Mouse (Mus musculus): ENCODE results near the gene Hspd1.
A peak's percentile ranks its signal among the peaks of the same experiment; 100 is the strongest.
"Not testable (repeated sequence)": the region's sequence is repeated elsewhere in the genome, so short reads cannot be mapped to it uniquely, and the experiment has no call there.

The Hspd1 gene

GRCm38 (mm10) chr1:55087932-55088610 lies at the start of gene Hspd1, which contains the start of gene Hspe1:
Gene Hspd1 (minus strand): TSS chr1:55088243.
Gene Hspe1 (plus strand): TSS chr1:55088132.
- peak; percentile 98 to 99 for DNase-seq

GRCm38 (mm10) chr1:55135846-55136245 lies 47.8 kb upstream of the Hspd1 start:
- DNase-seq = no peak

DNA sequence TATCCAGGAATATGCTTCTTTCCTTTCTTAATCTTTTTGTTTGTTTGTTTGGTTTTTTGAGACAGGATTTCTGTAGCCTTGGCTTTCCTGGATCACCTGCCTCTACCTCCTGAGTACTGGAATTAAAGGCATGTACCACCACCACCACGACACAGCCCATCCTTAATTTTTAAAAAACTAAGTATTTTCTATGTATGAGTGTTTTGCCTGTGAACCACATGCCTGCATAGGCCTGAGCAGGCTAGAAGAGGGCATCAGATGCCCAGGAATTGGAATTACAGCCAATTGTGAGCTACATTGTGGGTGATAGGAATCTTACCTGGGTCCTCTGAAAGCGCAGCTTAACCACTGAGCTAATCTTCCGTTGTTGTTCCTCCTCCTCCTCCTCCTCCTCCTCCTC lies 46.3 kb upstream of the Hspd1 start:
- DNase-seq = no peak

DNA sequence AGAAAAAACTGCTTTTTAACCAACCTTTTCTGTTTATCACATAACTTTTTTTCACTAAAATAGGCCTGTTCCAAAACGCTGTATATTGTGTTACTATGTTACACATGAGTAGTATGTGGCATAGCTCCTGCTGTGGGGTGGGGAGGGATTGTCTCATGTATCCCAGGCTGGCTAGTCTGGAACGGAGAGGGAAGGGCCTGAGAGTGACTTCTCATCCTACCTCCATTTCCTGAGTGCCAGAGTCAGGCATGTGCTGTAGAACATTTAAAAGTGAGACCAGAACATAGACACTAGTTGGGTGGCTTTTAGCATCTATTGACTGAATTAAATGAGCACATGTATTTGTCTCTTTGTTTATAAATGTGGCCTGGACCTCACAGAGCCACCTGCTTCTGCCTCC lies 45.1 kb upstream of the Hspd1 start:
- DNase-seq = no peak

GRCm38 (mm10) chr1:55132308-55132707 lies 44.3 kb upstream of the Hspd1 start:
- DNase-seq = no peak

GRCm38 (mm10) chr1:55131424-55132014 lies 43.5 kb upstream of the Hspd1 start:
- DNase-seq = peak in 1 of 2 experiments; percentile 28

DNA sequence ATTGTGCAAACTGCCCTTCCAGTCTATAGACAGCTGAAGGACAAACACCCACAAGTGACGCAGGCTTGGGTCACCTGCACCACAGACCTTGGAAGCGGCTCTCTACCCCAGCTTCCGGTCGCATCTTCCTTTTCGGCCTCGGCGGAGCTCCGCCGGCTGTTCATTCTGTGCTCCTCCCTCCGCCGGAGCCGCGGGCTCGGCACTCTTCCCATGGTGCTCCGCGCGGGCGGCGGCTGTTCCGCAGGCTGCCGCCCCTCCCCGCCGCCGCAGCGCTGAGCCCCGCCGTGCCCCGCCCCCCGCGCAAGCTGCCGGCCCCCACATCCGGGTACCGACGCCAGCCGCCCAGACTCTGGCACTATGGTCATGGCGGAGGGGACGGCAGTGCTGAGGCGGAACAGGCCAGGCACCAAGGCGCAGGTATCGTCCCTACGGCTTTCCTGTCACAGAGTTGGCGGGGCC lies 42.9 kb upstream of the Hspd1 start, which contains the start of gene Mob4:
Mob4 (plus strand) TSS at position 289 of the 459 bp plus-strand sequence.
- DNase-seq = peak; percentile 94 to 96

DNA sequence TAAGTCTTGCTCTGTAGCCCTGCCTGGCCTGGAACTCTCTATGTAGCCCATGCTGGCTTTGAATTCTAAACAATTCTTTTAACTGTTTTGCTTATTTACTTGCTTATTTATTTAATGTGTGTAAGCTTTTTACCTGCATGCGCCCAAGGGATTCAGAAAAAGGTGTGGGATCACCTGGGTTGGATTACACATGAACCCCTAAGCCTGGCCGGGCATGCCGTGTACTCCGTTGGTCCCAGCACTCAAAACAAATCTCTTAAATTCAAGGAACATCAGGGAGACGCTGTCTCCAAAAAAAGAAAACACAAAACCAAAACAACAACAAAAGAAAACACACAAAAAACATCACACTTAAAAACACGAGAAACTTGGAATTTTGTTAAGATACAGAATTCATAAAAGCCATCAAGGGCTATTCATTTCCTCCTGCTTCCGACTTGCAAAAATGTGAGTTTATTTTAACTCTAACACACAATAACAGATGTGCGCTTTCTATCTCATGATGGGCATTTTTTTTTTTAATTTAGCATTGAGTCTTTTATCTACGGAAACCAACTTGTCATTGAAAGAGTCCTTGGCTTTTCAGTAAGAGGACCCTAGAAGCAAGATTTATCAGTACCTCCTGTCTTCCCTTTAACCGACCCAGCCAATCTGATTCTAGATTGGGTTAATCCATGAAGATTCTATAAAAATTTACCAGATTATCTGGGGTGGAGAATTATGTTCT lies 42.3 kb upstream of the Hspd1 start:
- no peak for DNase-seq

- DNase-seq = no peak
Observed at GRCm38 (mm10) chr1:55129716-55130115, 41.7 kb upstream of the Hspd1 start.

DNA sequence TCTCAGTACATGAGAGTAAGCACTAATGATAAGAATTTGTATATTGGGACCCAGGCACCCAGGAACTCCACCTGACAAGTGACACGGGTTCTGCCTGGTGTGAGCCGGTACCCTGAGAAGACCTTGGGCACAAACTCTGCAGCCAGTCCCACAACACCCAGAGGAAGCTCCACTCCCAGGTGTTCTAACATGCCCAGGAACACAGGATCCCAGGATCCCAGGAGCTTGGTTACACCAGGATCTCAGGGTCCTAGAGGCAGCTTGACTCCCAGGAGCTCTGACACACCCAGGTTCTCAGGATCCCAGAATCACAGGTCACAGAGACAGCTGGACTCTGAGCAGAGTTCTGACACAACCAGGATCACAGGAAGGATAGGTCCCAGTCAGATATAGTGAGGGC lies 36.1 kb upstream of the Hspd1 start:
- DNase-seq = not testable (repeated sequence)

DNA sequence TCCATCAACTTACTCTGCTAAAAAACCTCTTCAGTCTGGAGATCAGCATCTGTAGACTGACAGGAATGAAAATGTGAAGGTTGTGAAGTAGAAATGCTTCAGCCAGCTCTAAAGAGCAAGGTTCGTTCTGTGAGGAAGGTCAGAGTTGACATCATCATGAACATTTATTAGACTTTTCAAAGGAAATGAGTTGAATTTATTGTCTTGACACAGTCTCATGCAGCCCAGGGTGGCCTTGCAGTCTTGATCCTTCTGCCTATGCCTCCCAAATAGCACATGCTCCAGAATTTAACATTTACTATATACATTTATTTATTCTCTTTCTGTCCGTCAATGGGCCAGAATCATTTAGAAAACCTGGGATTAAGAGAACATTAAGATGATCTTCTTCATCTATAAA lies 35.5 kb upstream of the Hspd1 start:
- DNase-seq = no peak

- no peak for DNase-seq
Observed at GRCm38 (mm10) chr1:55123046-55123445, 35.0 kb upstream of the Hspd1 start.

GRCm38 (mm10) chr1:55109066-55109766 lies 21.2 kb upstream of the Hspd1 start:
- no peak for DNase-seq

- no peak for DNase-seq
Observed at GRCm38 (mm10) chr1:55108473-55108872, 20.4 kb upstream of the Hspd1 start.

GRCm38 (mm10) chr1:55107644-55108043 lies 19.6 kb upstream of the Hspd1 start:
- DNase-seq = no peak

DNA sequence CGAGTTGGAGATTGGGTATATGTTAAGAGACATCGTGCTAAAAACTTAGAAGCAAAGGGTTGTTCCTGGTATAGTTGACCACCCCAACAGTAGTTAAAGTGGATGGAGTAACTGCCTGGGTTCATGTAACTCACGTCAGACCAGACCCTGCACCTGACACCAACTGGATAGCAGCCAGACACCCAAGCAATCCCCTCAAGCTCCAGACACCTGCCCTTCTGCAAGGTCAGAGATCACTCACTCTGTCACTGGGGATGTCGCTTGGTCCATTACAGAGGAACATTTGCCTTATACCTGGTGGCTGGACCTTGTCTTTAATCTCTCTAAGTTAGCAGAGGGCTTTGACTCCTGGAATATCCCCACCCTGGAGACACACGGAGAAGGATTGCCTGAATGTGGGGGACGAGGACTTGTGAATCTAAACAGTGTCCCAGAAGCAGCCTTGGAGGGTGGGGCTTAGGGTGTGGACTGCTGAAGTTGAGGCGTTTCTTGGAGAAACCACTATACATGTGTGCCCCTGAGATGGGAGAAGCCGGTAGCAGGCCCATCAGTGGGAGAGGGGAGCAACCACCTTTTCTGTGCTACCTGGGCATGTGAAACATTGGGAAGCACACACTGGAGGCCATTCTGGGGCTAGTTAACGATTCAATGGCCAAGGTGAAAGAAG lies 19.0 kb upstream of the Hspd1 start:
- no peak for DNase-seq

GRCm38 (mm10) chr1:55092469-55092868 lies 4.4 kb upstream of the Hspd1 start:
- no peak for DNase-seq

GRCm38 (mm10) chr1:55092056-55092455 lies 4.0 kb upstream of the Hspd1 start:
- no peak for DNase-seq

DNA sequence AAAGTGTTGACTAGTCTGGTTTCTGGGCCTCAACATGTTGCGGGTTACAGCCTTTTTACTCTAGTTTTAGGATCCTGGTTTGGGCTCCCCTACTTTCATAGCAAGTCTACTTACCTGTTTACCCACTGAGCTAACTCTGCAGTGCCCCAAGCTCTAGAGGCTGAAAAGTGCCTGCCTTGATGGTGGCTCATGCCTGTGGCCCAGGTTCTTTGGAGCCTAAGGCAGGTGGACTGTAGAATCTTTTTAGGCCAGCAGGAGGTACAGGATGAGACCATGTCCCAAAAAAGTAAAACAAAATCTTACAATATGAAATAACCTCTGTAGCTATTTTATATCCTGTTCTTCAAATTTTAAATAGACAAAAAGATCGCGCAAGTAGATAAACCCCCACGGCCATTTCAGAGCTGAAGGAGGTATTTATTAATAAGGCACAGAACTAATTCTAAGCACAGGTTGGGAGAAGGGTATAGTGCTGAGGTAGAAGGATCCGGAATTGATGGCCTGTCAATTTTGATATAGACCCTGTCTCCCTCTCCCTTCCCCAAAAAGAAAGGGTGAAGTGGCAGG lies 1.5 kb upstream of the Hspd1 start:
- DNase-seq = no peak

DNA sequence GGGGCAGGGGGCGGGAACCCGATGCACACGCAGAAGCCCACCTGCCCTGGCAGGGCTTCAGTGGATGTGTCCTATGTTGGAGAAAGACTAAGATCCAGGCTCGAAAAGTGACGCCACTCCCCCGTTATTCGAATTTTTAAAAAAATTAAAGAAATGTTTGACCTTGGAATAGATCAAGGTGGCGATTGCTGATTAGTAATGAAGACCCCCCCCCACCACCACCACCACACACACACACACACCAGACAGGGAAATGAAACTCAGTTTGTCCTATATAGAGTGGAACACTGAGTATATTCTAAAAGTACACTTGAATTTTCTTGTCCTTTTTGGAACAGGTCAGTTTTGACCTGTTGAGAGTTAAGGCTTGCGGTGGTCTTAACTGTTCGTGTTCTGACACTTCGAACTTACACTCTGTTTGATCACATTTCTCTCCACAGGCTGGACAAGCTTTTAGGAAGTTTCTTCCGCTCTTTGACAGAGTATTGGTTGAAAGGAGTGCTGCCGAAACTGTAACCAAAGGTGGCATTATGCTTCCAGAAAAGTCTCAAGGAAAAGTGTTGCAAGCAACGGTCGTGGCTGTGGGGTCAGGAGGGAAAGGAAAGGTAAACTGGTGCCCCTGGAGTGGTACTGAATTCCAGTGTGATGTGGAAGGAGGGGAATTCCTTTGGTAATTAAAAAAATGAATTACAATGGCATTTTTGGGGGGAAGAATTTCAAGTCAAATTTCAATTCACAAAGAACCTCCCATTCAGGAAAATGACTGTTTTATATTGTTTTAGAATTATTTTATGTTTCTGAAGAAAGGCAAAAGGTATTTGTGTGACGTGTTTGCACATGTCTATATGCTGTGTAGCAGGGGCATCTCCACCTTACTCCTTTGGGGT lies 811 bp upstream of the Hspd1 start:
- DNase-seq = no peak

DNA sequence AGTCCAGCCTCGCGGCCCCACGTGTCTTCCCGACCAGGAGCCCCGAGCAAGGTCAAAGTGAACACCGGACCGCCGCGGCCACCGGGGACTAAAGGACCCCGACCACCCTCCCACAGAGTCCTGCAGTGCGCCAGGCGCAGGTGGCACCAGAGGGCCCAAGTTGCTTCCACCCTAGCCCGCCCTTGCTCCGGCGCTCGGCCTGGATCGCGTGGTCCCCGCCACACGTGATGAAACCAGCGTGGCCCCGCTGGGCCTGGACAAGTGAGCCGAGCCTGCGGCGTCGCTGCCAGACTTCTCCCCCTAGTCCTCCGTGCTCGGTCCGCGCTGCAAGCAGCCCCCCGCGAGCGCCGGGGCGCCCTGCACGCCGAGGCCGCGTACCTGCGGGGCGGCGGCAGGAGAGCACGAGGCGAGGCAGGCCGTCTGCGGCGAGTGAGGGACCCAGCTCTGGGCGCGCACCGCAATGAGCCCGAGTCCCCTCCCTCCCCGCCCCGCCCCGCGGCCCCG lies 590 bp downstream of the Hspd1 start:
- DNase-seq = peak in 1 of 2 experiments; percentile 50
